Mouse (Mus musculus): Measurements from ENCODE around the gene Slc38a4.

DNA sequence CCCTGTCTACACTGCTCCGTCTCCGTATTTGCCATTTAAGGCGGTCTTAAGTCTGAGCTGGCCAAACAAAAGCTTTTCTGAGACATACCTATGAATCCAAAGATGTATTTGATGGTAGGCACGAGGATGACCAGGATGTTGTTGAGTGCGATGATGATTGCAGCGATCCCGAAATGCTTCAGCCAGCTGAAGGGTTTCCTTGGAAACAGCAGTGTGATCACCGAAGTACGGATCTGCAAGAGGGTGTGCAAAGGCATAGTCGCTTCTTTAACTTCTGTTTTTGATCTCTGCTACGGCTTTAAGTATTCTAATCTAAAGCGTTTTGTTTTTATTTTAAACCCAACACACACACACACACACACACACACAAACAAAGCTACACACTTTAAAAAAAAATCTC, 56.4 kb downstream of the Slc38a4 start:
- TF ChIP-seq CTCF (IDR thresholded peaks at IDR 0.05; ENCODE audit: low read depth, low read length) (no peak), POLR2A (IDR thresholded peaks at IDR 0.05; ENCODE audit: extremely low read depth, insufficient read depth, low read length) (no peak)
